Mouse (Mus musculus) skeletal muscle tissue, adult 2 months (tissue): ENCODE data around the gene Plin2.

Experiments
- DNase-seq: peaks from one replicate; pipeline ENCODE4 v3.0.0-alpha.2; 2012; ENCODE audit warnings: low read depth, low spot score

The Plin2 gene

GRCm38 (mm10) chr4:86669780-86670201 is at the start of gene Plin2:
Gene Plin2, minus strand, starts transcription at chr4:86670060.
- DNase-seq, result peak; percentile 79

DNA sequence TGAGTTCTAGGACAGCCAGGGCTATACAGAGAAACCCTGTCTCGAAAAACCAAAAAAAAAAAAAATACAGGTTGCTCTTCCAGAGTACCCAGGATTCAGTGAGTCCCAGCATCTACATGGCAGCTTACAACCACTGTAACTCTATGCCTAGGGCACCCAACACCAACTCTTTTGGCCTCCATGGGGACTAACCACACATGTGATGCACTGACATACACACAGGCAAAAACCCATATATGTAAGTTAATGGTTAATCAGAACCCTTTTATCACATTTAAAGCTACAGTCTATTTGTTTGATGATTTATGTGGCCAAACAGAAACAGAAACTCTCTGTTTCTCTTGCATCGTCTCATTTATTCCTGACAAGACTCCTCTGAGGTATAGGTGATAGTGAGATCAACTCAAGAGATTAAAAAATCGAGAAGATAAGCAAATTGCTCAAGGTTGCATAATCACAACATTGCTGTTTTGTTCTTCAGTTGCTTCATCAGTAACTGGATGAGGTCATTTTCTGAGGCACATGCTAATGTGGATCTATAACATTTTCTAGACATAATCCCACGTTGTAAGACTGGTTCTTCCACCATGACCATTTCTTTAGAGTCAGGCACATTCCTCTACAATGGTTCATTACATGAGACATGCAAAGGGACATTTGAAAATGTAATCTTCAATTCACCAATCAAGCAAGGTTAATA is 49.2 kb upstream of the Plin2 start:
- DNase-seq, result no peak

DNA sequence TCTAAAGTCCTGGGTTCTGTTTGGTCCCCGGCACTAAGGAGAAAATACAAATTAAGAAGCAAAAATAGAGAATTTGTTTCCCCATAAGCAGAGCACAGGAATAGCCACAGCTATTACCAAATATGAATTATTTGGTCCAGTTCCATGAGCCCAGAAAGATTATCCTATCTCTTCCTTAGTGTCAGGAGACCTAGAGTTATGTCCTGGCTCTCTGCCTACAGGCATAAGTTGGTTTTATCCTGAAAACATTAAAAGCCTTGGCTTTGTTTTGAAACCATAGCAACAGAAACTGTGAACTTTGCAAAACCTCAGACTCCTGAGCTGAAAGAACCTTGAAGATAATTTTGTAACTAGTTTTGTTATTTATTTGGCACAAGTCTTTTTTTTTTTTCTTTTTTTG is 47.3 kb upstream of the Plin2 start:
- DNase-seq, result no peak

DNA sequence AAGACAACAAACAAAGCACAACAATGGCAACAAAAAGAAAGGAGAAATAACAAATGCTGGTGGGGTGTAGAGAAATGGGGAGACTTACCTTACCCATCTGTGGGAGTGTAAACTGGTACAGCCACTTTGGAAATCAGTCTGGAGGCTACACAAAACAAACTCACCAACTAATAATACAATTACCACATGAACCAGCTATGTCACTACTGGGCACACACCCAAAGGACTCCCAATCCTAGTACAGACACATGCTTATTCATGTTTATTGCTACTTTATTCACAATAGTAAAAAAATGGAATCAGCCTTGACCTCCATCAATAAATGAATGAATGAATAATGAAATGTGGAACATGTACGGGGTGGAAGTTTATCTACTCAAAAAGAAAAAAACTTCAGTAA is 45.5 kb upstream of the Plin2 start:
- DNase-seq, result no peak

- no peak for DNase-seq
Measured at GRCm38 (mm10) chr4:86713518-86713917, 43.7 kb upstream of the Plin2 start.

DNA sequence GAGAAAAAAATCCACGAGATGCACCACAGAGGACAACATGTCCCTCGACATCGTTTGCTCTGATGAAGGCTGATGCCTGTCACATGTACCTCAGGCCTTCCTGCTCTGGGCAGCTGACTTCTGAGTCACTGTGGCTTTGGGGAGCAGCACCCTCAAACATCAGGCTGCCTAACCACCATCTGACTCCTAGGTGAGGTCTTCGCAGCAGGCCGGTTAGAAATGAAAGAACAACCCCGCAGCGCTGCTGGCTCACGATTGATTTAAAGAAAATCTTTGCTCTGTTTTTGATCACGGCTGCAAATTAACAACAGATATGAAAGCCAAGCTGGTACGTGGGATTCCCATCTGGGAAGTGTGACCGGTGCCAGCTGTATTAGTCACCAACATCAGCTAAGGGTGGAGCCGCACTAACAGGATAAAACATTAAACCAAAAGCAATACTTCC is 42.9 kb upstream of the Plin2 start:
- peak; percentile 57 for DNase-seq

- no peak for DNase-seq
Measured at GRCm38 (mm10) chr4:86710666-86711215, 40.9 kb upstream of the Plin2 start.

GRCm38 (mm10) chr4:86710034-86710650 is 40.3 kb upstream of the Plin2 start:
- no peak for DNase-seq

DNA sequence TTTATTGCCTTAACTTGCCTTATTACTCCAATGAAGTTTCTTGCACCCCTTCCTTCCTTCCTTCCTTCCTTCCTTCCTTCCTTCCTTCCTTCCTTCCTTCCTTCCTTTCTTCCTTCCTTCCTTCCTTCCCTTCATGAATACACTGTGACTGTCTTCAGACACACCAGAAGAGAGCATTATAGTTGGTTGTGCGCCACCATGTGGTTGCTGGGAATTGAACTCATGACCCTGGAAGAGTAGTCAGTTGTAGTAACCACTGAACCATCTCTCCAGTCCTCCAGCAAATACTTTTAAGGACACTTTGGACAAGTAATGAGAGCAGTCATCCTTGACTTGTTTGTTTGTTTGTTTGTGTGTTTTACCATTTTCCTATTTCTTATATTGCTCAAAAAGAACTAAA is 38.9 kb upstream of the Plin2 start:
- no peak for DNase-seq

GRCm38 (mm10) chr4:86699161-86699865 is 29.5 kb upstream of the Plin2 start:
- no peak for DNase-seq

GRCm38 (mm10) chr4:86696890-86697289 is 27.0 kb upstream of the Plin2 start:
- peak; percentile 62 for DNase-seq

- peak; percentile 77 for DNase-seq
Measured at GRCm38 (mm10) chr4:86695081-86695480, 25.2 kb upstream of the Plin2 start.

DNA sequence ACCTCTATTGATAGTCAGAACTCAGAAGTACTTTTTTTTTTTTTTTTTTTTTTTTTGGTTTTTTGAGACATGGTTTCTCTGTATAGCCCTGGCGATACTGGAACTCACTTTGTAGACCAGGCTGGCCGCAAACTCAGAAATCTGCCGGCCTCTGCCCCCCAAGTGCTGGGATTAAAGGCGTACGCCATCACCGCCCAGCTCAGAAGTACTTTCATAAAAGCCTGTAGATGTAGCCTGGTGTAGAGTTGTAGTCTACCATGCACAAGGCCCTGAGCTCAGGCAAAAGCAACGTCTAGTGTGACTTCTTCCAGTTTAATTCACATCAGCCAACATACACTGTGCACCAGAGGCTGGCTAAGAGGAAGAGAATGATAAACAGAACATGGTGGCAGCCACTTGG is 23.1 kb upstream of the Plin2 start:
- no peak for DNase-seq

DNA sequence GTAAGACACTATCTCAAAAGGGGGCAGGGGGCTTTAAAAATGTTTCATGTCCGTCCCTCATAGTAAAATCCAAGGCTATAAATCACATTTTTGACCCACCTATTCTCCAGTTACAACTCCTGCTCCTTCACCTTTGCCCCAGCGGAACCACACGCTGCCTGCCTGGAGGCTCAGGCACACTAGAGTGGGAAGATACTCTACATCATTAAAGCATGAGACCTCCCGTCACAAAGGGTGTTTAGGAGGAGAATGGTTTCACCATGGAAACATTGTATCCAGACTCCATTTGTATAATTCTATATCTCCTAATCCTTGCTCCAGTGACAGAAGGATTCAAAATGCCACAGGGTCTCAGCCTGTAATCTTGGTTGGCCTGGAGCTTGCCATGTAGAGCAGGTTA is 21.4 kb upstream of the Plin2 start:
- no peak for DNase-seq

GRCm38 (mm10) chr4:86690768-86691167 is 20.9 kb upstream of the Plin2 start:
- no peak for DNase-seq

DNA sequence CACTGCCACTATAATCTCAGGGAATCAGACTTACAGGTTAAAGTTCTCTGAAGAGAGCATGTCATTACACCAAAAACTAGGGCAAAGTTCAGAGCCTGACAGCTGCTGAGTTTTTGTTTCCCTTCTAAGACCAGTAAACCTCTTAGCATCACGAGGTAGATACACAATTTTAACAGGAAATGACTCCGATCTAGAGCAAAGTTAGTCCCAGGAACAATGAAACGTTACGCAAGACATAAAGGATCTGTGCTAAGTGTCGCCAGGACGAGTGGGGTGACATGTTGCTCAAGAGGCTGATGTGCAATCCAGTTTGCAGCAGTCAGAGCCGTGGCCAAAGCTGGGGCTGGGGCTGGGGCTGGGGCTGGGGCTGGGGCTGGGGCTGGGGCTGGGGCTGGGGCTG is 20.3 kb upstream of the Plin2 start:
- peak; percentile 74 for DNase-seq

DNA sequence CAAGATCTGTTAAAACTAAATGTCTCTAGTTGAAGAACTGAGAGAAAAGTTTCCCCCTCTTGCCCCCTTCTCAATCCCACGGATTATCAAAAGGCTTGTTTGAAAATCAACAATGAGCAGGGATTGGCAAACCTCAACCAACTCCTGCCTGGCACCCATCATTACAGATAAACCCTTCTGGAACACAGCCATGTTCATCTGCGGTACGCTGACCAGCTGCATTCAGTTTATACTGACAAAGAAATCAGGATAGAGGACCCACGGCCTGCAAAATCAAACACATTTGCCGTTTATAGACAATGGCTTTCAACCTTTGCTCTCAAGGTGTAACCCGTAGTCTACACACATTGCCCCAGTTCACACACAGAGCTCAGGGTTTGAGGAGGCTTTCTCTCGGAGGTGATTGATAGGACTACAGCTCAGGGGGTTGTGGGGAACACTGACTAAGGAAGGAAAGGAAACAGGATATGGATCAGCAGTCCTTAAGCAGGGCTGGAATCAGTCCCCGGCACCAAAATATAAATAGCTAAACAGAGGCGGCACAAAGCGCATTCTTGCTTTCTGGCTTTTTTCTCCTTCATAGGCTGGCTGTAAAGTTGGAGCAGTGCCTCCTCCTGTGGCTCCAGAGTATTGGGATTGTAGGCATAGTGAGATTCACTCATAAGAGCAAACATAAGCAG is 19.3 kb upstream of the Plin2 start:
- DNase-seq, result no peak

DNA sequence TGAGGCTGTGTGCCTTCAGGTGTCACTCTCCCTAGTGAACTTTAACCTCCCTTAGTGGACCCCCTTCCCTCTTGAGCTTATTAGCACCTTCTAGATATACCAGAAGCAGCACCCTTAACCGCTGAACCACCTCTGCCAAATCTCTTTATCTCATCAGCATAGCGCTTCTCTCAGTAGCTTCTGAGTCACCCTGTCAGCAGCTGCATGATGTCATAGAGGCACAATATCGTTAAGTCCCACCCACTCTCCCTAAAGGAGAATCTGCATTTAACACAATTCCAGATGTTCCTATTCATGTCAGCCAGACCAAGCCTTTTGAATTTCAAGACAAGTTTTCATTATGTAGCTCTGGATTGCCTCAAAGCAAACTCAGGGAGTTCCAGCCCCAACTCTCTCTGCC is 16.7 kb upstream of the Plin2 start:
- DNase-seq, result no peak

- DNase-seq, result no peak
Measured at GRCm38 (mm10) chr4:86686009-86686366, 16.1 kb upstream of the Plin2 start.

DNA sequence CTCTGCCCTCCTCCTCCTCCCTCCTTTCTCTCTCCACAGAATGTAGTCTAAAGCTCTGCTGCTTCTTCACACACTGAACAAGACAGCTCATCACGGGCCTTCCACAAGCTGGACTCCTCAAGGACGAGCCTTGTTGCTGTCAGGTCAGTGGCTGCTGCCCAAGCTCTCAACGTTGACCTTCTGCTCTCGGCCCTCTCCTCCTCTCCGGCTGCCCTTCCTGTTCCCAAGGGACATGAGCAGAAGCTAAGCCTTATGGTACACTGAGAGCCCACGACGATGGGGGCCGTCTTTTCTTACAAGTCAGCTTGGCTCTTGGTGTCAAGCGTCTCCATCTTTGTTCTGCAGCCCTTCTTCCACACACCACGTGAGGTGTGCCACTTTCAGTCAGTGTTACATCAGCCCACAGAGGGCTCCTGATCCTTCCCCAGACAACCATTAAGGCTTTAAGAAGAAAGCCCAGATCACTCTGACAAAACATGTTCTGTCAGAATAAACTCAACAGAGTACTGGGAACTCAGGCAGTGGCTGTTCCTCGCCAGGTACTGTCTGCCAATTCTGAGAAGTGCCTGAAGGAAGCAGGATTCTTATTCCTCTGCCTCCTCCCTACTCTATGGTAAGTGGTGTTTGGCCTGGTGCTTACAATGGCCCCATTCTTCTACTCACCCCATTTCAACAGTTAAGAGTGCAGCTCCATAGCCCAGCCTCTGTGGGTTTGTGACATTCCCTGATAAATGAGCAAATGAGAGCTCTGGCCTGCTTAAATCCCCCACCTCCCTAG is 15.6 kb upstream of the Plin2 start:
- DNase-seq, result no peak

- no peak for DNase-seq
Measured at GRCm38 (mm10) chr4:86684806-86685205, 14.9 kb upstream of the Plin2 start.
